Mouse (Mus musculus) MEL (cell line): ENCODE data around the gene Sergef. TPM values are rescaled to one million over a fixed set of nuclear protein-coding genes. Genes with fewer than 3 reads are reported as not detected.

ENCODE experiments used
- DNase-seq: peaks from one replicate; pipeline ENCODE4 v3.0.0; 2011; ENCODE audit warnings: low read depth, low spot score
- H3K27ac ChIP-seq: 2 replicates; pipeline ENCODE4 v1.5.1; 2012; ENCODE audit warnings: low read depth, mild to moderate bottlenecking, control low read depth, low read length, moderate library complexity; ENCODE audit not compliant: control insufficient read depth
- H3K27me3 ChIP-seq, 2 experiments: fragments of 150-350 bp in 1 of 2; sonication (generic) in 1 of 2; 2 replicates each; pipeline ENCODE4 v1.6.1; 2012; ENCODE audit warnings: low read length in 2 of 2, mild to moderate bottlenecking in 2 of 2, improper control_type of control experiment in 1 of 2, moderate library complexity in 1 of 2; ENCODE audit not compliant: insufficient read depth in 2 of 2, control insufficient read depth in 1 of 2
- H3K36me3 ChIP-seq, 2 experiments: 2 replicates each; pipeline ENCODE4 v1.6.1; 2012 to 2014; ENCODE audit warnings: low read length in 2 of 2, improper control_type of control experiment in 1 of 2, inconsistent platforms in 1 of 2, mild to moderate bottlenecking in 1 of 2; ENCODE audit not compliant: insufficient read depth in 2 of 2, control insufficient read depth in 1 of 2
- H3K4me1 ChIP-seq, 2 experiments: fragments of 150-350 bp in 1 of 2; sonication (generic) in 1 of 2; 2 replicates each; pipeline ENCODE4 v1.6.1; 2012; ENCODE audit warnings: low read length in 2 of 2, improper control_type of control experiment in 1 of 2, mild to moderate bottlenecking in 1 of 2; ENCODE audit not compliant: insufficient read depth in 2 of 2, control insufficient read depth in 1 of 2
- H3K4me3 ChIP-seq, 2 experiments: fragments of 150-350 bp in 1 of 2; sonication (generic) in 1 of 2; 2 replicates each; pipeline ENCODE4 v1.5.1; 2012; ENCODE audit warnings: low read depth in 2 of 2, low read length in 2 of 2, mild to moderate bottlenecking in 2 of 2, moderate library complexity in 2 of 2, control low read depth in 1 of 2, improper control_type of control experiment in 1 of 2; ENCODE audit not compliant: control insufficient read depth in 1 of 2, insufficient read depth in 1 of 2
- H3K79me2 ChIP-seq: 2 replicates; pipeline ENCODE4 v1.6.1; 2012; ENCODE audit warnings: mild to moderate bottlenecking, low read length, moderate library complexity; ENCODE audit not compliant: control insufficient read depth, poor library complexity, insufficient read depth
- H3K9ac ChIP-seq: 2 replicates; pipeline ENCODE4 v1.6.1; 2012; ENCODE audit warnings: low read depth, mild to moderate bottlenecking, control low read depth, low read length, moderate library complexity; ENCODE audit not compliant: control insufficient read depth, poor library complexity, severe bottlenecking
- H3K9me3 ChIP-seq: fragments of 150-350 bp; sonication (generic); replicated peaks from 2 replicates; pipeline ENCODE4 v1.6.1; 2012; ENCODE audit warnings: mild to moderate bottlenecking, low read length, improper control_type of control experiment, moderate library complexity; ENCODE audit not compliant: insufficient read depth
- BHLHE40 ChIP-seq: IDR thresholded peaks from 2 replicates; pipeline ENCODE4 v1.6.1; 2012; ENCODE audit warnings: low read depth, mild to moderate bottlenecking, inconsistent platforms, low read length, improper control_type of control experiment, borderline replicate concordance
- CHD1 ChIP-seq: IDR thresholded peaks from 2 replicates; pipeline ENCODE4 v1.6.1; 2012; ENCODE audit warnings: low read depth, mild to moderate bottlenecking, inconsistent platforms, low read length, improper control_type of control experiment
- CHD2 ChIP-seq: IDR thresholded peaks from 2 replicates; pipeline ENCODE4 v1.6.1; 2011; ENCODE audit warnings: low read length, improper control_type of control experiment
- E2F4 ChIP-seq: IDR thresholded peaks from 2 replicates; pipeline ENCODE4 v1.6.1; 2011; ENCODE audit warnings: low read depth, low read length, improper control_type of control experiment, borderline replicate concordance
- ELF1 ChIP-seq: IDR thresholded peaks from 2 replicates; pipeline ENCODE4 v1.6.1; 2014; ENCODE audit warnings: low read depth, mild to moderate bottlenecking, inconsistent platforms, low read length, improper control_type of control experiment, moderate library complexity
- ETS1 ChIP-seq: IDR thresholded peaks from 2 replicates; pipeline ENCODE4 v1.6.1; 2012; ENCODE audit warnings: low read depth, mild to moderate bottlenecking, inconsistent platforms, low read length, improper control_type of control experiment, moderate library complexity
- JUND ChIP-seq: IDR thresholded peaks from 2 replicates; pipeline ENCODE4 v1.6.1; 2011; ENCODE audit warnings: low read depth, mild to moderate bottlenecking, improper control_type of control experiment, low read length
- KAT2A ChIP-seq: conservative IDR thresholded peaks from 2 replicates; pipeline ENCODE4 v1.6.1; 2012; ENCODE audit warnings: low read depth, low read length, improper control_type of control experiment, inconsistent platforms
- MYB ChIP-seq: IDR thresholded peaks from 2 replicates; pipeline ENCODE4 v1.6.1; 2011; ENCODE audit warnings: mild to moderate bottlenecking, low read depth, low read length, improper control_type of control experiment
- MYC ChIP-seq: IDR thresholded peaks from 2 replicates; pipeline ENCODE4 v1.6.1; 2011; ENCODE audit warnings: low read depth, mild to moderate bottlenecking, low read length, improper control_type of control experiment, moderate library complexity
- NELFE ChIP-seq: IDR thresholded peaks from 2 replicates; pipeline ENCODE4 v1.6.1; 2011; ENCODE audit warnings: low read depth, low read length, improper control_type of control experiment
- NRF1 ChIP-seq: IDR thresholded peaks from 2 replicates; pipeline ENCODE4 v1.6.1; 2014; ENCODE audit warnings: low read depth, mild to moderate bottlenecking, inconsistent platforms, low read length, improper control_type of control experiment, moderate library complexity; ENCODE audit not compliant: poor library complexity, insufficient read depth, severe bottlenecking
- POLR2AphosphoS2 ChIP-seq: IDR thresholded peaks from 2 replicates; pipeline ENCODE4 v1.6.1; 2011; ENCODE audit warnings: low read length, improper control_type of control experiment
- POLR2AphosphoS5 ChIP-seq: IDR thresholded peaks from 2 replicates; pipeline ENCODE4 v1.6.1; 2012; ENCODE audit warnings: low read depth, borderline replicate concordance, mild to moderate bottlenecking, inconsistent platforms, low read length, moderate library complexity, mixed read lengths
- TBP ChIP-seq: IDR thresholded peaks from 2 replicates; pipeline ENCODE4 v1.8.0; 2011; ENCODE audit warnings: low read depth, low read length, improper control_type of control experiment
- polyA plus RNA-seq, 2 experiments: library from polyadenylated mRNA; stranded (reverse) in 1 of 2; unstranded in 1 of 2; fragments of >175 nt in 1 of 2; fragments of >200 nt in 1 of 2; gene quantifications; 2 replicates each; pipeline versions ENCODE4 v1.2.1 to v1.2.4; 2012; ENCODE audit warnings: low replicate concordance in 2 of 2, low read depth in 1 of 2; ENCODE audit not compliant: insufficient read length in 2 of 2, insufficient read depth in 1 of 2, missing spikeins in 1 of 2
- total RNA-seq: library from RNA; depleted of rRNA; stranded (reverse); fragments of 300-350 nt; gene quantifications from 2 replicates; pipeline ENCODE4 v1.2.3, GENCODE M21; 2012

Sergef gene
- total and polyA plus RNA-seq, 3 experiments, result 7.6 to 11.7 TPM; not detected in 1

DNA sequence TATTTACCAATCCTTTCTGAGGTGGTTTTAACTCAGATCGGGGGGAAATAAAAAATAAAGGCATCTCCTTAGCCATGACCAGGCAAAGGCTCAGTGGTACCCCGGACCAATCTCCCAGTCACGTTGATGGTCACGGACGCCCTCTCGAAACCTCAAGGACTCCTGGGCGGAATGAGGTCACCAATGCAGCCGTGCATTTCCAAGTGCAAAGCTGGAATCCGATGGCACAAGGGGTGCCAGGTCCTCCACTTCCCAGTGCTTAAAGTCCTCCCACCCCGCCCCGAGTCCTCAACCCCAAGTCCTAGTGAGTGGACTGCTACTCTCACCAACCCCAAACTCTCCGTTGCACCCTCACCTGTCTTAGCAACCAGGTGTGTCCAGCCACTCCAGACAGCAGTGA lies 25.3 kb downstream of the Sergef start:
- no peaks in the 10 kb centered on the region for H3K36me3 ChIP-seq
- TF ChIP-seq E2F4, result no peak
- TF ChIP-seq CHD1, result no peak
- TF ChIP-seq CHD2, result no peak
- H3K9me3 ChIP-seq, result no peaks in the 10 kb centered on the region
- no peak overlapping the region for H3K4me3 ChIP-seq
- H3K4me1 ChIP-seq, result no peaks in the 10 kb centered on the region
- H3K27me3 ChIP-seq, result no peaks in the 10 kb centered on the region
- H3K79me2 ChIP-seq, result no peaks in the 10 kb centered on the region
- no peak overlapping the region for H3K9ac ChIP-seq
- H3K27ac ChIP-seq, result no peak overlapping the region
- no peak for DNase-seq

DNA sequence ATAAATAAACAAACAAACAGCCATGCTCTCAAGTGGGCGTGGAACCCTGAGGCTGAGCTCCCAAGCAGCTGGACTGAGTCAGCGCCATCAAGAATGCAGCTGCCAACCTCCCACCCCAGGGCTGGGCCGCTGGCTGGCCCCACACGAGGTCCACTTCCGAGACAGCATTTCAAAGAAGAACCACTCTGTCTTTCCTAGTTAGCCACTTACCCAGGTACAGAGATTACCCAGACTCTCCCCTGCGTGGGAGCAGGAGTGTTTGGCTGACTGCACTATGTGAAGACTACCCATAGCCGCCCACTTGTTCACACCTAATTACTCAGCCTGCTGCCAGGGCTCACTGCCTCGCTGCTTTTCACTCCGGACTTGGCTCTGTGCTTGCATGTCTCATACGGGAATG lies 26.5 kb downstream of the Sergef start:
- no peak for DNase-seq
- no peak overlapping the region for H3K27ac ChIP-seq
- no peak overlapping the region for H3K4me3 ChIP-seq
- H3K4me1 ChIP-seq, result no peaks in the 10 kb centered on the region
- no peak overlapping the region for H3K9ac ChIP-seq
- H3K27me3 ChIP-seq, result no peaks in the 10 kb centered on the region
- TF ChIP-seq NELFE, result no peak
- no peak for TF ChIP-seq JUND
- no peak for TF ChIP-seq POLR2AphosphoS5
- TF ChIP-seq MYB, result no peak
- TF ChIP-seq TBP, result no peak
- no peaks in the 10 kb centered on the region for H3K9me3 ChIP-seq
- no peaks in the 10 kb centered on the region for H3K79me2 ChIP-seq
- no peaks in the 10 kb centered on the region for H3K36me3 ChIP-seq

DNA sequence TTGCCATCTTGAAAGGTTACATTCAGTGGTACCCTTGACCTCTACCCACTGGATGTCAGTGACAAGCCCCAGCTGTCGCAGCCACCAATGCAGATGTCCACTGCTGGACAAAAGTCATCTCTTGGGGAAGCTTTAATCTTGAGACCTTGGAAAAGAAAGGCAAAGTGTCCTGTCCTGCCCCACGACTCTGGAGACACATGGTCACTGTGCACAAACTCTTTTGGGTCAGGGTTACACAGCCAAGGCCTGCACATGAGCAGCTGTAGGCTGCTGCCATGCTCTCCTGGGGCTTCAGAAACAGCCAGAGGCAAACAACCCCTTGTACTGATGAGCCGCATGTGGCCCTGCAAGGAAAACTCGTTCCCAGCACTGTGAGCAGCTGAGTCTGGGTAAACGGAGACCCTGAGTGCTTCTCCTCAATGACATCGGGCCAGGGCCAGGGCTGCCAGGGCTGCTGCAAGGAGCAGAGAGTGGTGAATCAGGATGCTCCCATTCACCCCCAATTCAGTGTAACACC lies 27.1 kb downstream of the Sergef start:
- no peaks in the 10 kb centered on the region for H3K79me2 ChIP-seq

More for the DNA sequence above, 27.1 kb downstream of the Sergef start:
- Histone ChIP-seq H3K36me3 (no peaks in the 10 kb centered on the region), H3K27me3 (no peaks in the 10 kb centered on the region), H3K9ac (no peak overlapping the region), H3K9me3 (no peaks in the 10 kb centered on the region), H3K27ac (no peak overlapping the region), H3K4me3 (no peak overlapping the region), H3K4me1 (no peaks in the 10 kb centered on the region)
- TF ChIP-seq KAT2A, result no peak
- TF ChIP-seq ETS1, result no peak
- no peak for TF ChIP-seq POLR2AphosphoS2
- TF ChIP-seq ELF1, result no peak
- TF ChIP-seq NRF1, result no peak
- TF ChIP-seq MYC, result no peak
- TF ChIP-seq BHLHE40, result no peak
- no peak for DNase-seq
